Mouse (Mus musculus) embryonic facial prominence, embryonic 13.5 days (tissue): ENCODE measurements at regions not wholly inside any gene's neighbourhood (a gene's known extent, or its start where the extent isn't known, plus 50 kb on each side); places are given as distances from the start of the nearest gene placed in this dataset.

Source experiments
- ATAC-seq: fragments of 200-750 bp; cut with Nextera tagmentation; 2 replicates; pipeline ENCODE4 v1.8.0; 2017; ENCODE audit warnings: low read depth; ENCODE audit not compliant: insufficient number of reproducible peaks, insufficient read depth, low FRiP score, low TSS enrichment
- H3K27ac ChIP-seq: fragments of 300-500 bp; sonication (generic); 2 replicates; pipeline ENCODE4 v1.5.1; 2015; ENCODE audit warnings: moderate library complexity, mild to moderate bottlenecking, inconsistent platforms
- H3K27me3 ChIP-seq: fragments of 300-500 bp; sonication (generic); 2 replicates; pipeline ENCODE4 v1.6.1; 2015; ENCODE audit warnings: mild to moderate bottlenecking, inconsistent platforms
- H3K36me3 ChIP-seq: fragments of 300-500 bp; sonication (generic); 2 replicates; pipeline ENCODE4 v1.6.1; 2015; ENCODE audit warnings: mild to moderate bottlenecking, inconsistent platforms
- H3K4me1 ChIP-seq: fragments of 300-500 bp; sonication (generic); 2 replicates; pipeline ENCODE4 v1.6.1; 2015; ENCODE audit warnings: inconsistent platforms
- H3K4me2 ChIP-seq: fragments of 300-500 bp; sonication (generic); 2 replicates; pipeline ENCODE4 v1.6.1; 2015; ENCODE audit warnings: moderate library complexity, mild to moderate bottlenecking, inconsistent platforms
- H3K4me3 ChIP-seq: fragments of 300-500 bp; sonication (generic); 2 replicates; pipeline ENCODE4 v1.5.1; 2015; ENCODE audit warnings: mild to moderate bottlenecking, inconsistent platforms
- H3K9ac ChIP-seq: fragments of 300-500 bp; sonication (generic); 2 replicates; pipeline ENCODE4 v1.6.1; 2015; ENCODE audit warnings: mild to moderate bottlenecking, inconsistent platforms
- H3K9me3 ChIP-seq: fragments of 300-500 bp; sonication (generic); 2 replicates; pipeline ENCODE4 v1.6.1; 2016; ENCODE audit warnings: inconsistent platforms
- WGBS: fragments of 180-500 bp; shearing (Covaris S2); methylation state at CpG from one replicate; pipeline ENCODE4 v1.1.7; 2015; ENCODE audit warnings: mixed read lengths; 5-methylcytosine and 5-hydroxymethylcytosine counted together

- Histone ChIP-seq H3K27me3 (no peaks in the 10 kb centered on the region), H3K27ac (no peak overlapping the region), H3K9ac (no peak overlapping the region), H3K4me3 (no peak overlapping the region), H3K4me2 (no peak overlapping the region), H3K36me3 (no peaks in the 10 kb centered on the region), H3K4me1 (0 out of 2 replicates have a peak, but pooled peaks cover 3% of the 10 kb centered on the region), H3K9me3 (no peaks in the 10 kb centered on the region)
- WGBS: 68% methylated on average over 2 of the region's 2 CpGs
- no peak for ATAC-seq
These were observed 170.0 kb upstream of the Ift57 start for GRCm38 (mm10) chr16:49529060-49529459.

GRCm38 (mm10) chr16:49530051-49530450, 169.0 kb upstream of the Ift57 start:
- Histone ChIP-seq H3K27me3 (no peaks in the 10 kb centered on the region), H3K4me1 (0 out of 2 replicates have a peak, but pooled peaks cover 3% of the 10 kb centered on the region), H3K9ac (no peak overlapping the region), H3K4me2 (no peak overlapping the region), H3K4me3 (no peak overlapping the region), H3K9me3 (no peaks in the 10 kb centered on the region), H3K27ac (no peak overlapping the region), H3K36me3 (no peaks in the 10 kb centered on the region)
- ATAC-seq: no peak
- 81% methylated on average over 5 of the region's 5 CpGs for WGBS

- no peak overlapping the region for H3K4me2 ChIP-seq
- H3K9ac ChIP-seq: no peak overlapping the region
- no peak overlapping the region for H3K4me3 ChIP-seq
- H3K36me3 ChIP-seq: no peaks in the 10 kb centered on the region
- H3K4me1 ChIP-seq: 0 out of 2 replicates have a peak, but pooled peaks cover 3% of the 10 kb centered on the region
- no peak overlapping the region for H3K27ac ChIP-seq
- ATAC-seq: no peak
- WGBS: 85% methylated on average over 7 of the region's 7 CpGs
- H3K27me3 ChIP-seq: no peaks in the 10 kb centered on the region
- H3K9me3 ChIP-seq: no peaks in the 10 kb centered on the region
These were observed 166.9 kb upstream of the Ift57 start for GRCm38 (mm10) chr16:49532071-49532686.

GRCm38 (mm10) chr16:49533498-49533998, 165.5 kb upstream of the Ift57 start:
- H3K27me3 ChIP-seq: no peaks in the 10 kb centered on the region
- no peak overlapping the region for H3K4me3 ChIP-seq
- WGBS: 39% methylated on average over 4 of the region's 4 CpGs
- H3K9me3 ChIP-seq: no peaks in the 10 kb centered on the region
- no peak overlapping the region for H3K4me2 ChIP-seq
- no peak overlapping the region for H3K9ac ChIP-seq
- H3K36me3 ChIP-seq: no peaks in the 10 kb centered on the region
- ATAC-seq: no peak
- no peak overlapping the region for H3K27ac ChIP-seq
- 0 out of 2 replicates have a peak, but pooled peaks cover 3% of the 10 kb centered on the region for H3K4me1 ChIP-seq

GRCm38 (mm10) chr16:49550231-49550630, 148.8 kb upstream of the Ift57 start:
- ATAC-seq: no peak
- 71% methylated on average over 3 of the region's 3 CpGs for WGBS
- no peaks in the 10 kb centered on the region for H3K4me1 ChIP-seq
- H3K4me2 ChIP-seq: no peak overlapping the region
- H3K36me3 ChIP-seq: no peaks in the 10 kb centered on the region
- no peak overlapping the region for H3K27ac ChIP-seq
- H3K9ac ChIP-seq: no peak overlapping the region
- no peaks in the 10 kb centered on the region for H3K9me3 ChIP-seq
- no peak overlapping the region for H3K4me3 ChIP-seq
- no peaks in the 10 kb centered on the region for H3K27me3 ChIP-seq

GRCm38 (mm10) chr16:49570031-49570430, 129.0 kb upstream of the Ift57 start:
- no peak overlapping the region for H3K4me3 ChIP-seq
- no peak for ATAC-seq
- whole genome bisulfite sequencing: 93% methylated on average over 2 of the region's 2 CpGs
- H3K9me3 ChIP-seq: no peaks in the 10 kb centered on the region
- H3K4me1 ChIP-seq: no peaks in the 10 kb centered on the region
- H3K36me3 ChIP-seq: no peaks in the 10 kb centered on the region
- no peaks in the 10 kb centered on the region for H3K27me3 ChIP-seq
- H3K27ac ChIP-seq: no peak overlapping the region
- no peak overlapping the region for H3K9ac ChIP-seq
- H3K4me2 ChIP-seq: no peak overlapping the region

- ATAC-seq: no peak
- Histone ChIP-seq H3K4me1 (0 out of 2 replicates have a peak, but pooled peaks cover 4% of the 10 kb centered on the region), H3K27me3 (no peaks in the 10 kb centered on the region), H3K36me3 (no peaks in the 10 kb centered on the region), H3K4me2 (no peak overlapping the region), H3K9ac (no peak overlapping the region), H3K4me3 (no peak overlapping the region), H3K9me3 (no peaks in the 10 kb centered on the region), H3K27ac (no peak overlapping the region)
- 73% methylated on average over 12 of the region's 12 CpGs for WGBS
These were observed 126.4 kb upstream of the Ift57 start for GRCm38 (mm10) chr16:49572485-49573170.

- H3K27me3 ChIP-seq: no peaks in the 10 kb centered on the region
- ATAC-seq: no peak
- H3K4me1 ChIP-seq: 0 out of 2 replicates have a peak, but pooled peaks cover 4% of the 10 kb centered on the region
- H3K9me3 ChIP-seq: no peaks in the 10 kb centered on the region
- WGBS: 81% methylated on average over 3 of the region's 3 CpGs
- H3K27ac ChIP-seq: no peak overlapping the region
- no peak overlapping the region for H3K9ac ChIP-seq
- H3K36me3 ChIP-seq: no peaks in the 10 kb centered on the region
- H3K4me3 ChIP-seq: no peak overlapping the region
- no peak overlapping the region for H3K4me2 ChIP-seq
These were observed 125.9 kb upstream of the Ift57 start for GRCm38 (mm10) chr16:49573171-49573517.

- H3K4me3 ChIP-seq: no peak overlapping the region
- no peaks in the 10 kb centered on the region for H3K36me3 ChIP-seq
- no peak overlapping the region for H3K4me2 ChIP-seq
- H3K4me1 ChIP-seq: 0 out of 2 replicates have a peak, but pooled peaks cover 4% of the 10 kb centered on the region
- H3K27me3 ChIP-seq: no peaks in the 10 kb centered on the region
- 89% methylated on average over 4 of the region's 4 CpGs for WGBS
- H3K27ac ChIP-seq: no peak overlapping the region
- ATAC-seq: no peak
- H3K9ac ChIP-seq: no peak overlapping the region
- H3K9me3 ChIP-seq: no peaks in the 10 kb centered on the region
These were observed 120.1 kb upstream of the Ift57 start for GRCm38 (mm10) chr16:49578976-49579375.

- Histone ChIP-seq H3K4me1 (0 out of 2 replicates have a peak, but pooled peaks cover 4% of the 10 kb centered on the region), H3K9me3 (no peaks in the 10 kb centered on the region), H3K4me2 (no peak overlapping the region), H3K9ac (no peak overlapping the region), H3K36me3 (no peaks in the 10 kb centered on the region), H3K4me3 (no peak overlapping the region), H3K27me3 (no peaks in the 10 kb centered on the region), H3K27ac (no peak overlapping the region)
- WGBS: 92% methylated on average over 6 of the region's 6 CpGs
- no peak for ATAC-seq
These were observed 118.3 kb upstream of the Ift57 start for GRCm38 (mm10) chr16:49580708-49581107.

- no peak for ATAC-seq
- Histone ChIP-seq H3K9me3 (no peaks in the 10 kb centered on the region), H3K4me2 (no peak overlapping the region), H3K27ac (no peak overlapping the region), H3K27me3 (no peaks in the 10 kb centered on the region), H3K36me3 (no peaks in the 10 kb centered on the region), H3K4me3 (no peak overlapping the region), H3K9ac (no peak overlapping the region), H3K4me1 (no peaks in the 10 kb centered on the region)
- WGBS: 79% methylated on average over 2 of the region's 2 CpGs
These were observed 92.5 kb upstream of the Ift57 start for GRCm38 (mm10) chr16:49606500-49606899.

- 81% methylated on average over 3 of the region's 3 CpGs for WGBS
- no peaks in the 10 kb centered on the region for H3K36me3 ChIP-seq
- H3K4me3 ChIP-seq: no peak overlapping the region
- peaks cover 5% of the 10 kb centered on the region; the same call in 1 of the 2 replicates for H3K4me1 ChIP-seq
- H3K4me2 ChIP-seq: no peak overlapping the region
- H3K27ac ChIP-seq: no peak overlapping the region
- no peak overlapping the region for H3K9ac ChIP-seq
- no peaks in the 10 kb centered on the region for H3K27me3 ChIP-seq
- ATAC-seq: no peak
- no peaks in the 10 kb centered on the region for H3K9me3 ChIP-seq
These were observed 84.2 kb upstream of the Ift57 start for GRCm38 (mm10) chr16:49614801-49615200.
